Mouse (Mus musculus): Measurements from ENCODE around the gene Ankrd13b. TPM values are rescaled to one million over a fixed set of nuclear protein-coding genes. Genes with fewer than 3 reads are reported as not detected.

The Ankrd13b gene
- total RNA-seq, 4 experiments from 2014 or later, result 9.1 to 13.7 (median 11.7) TPM

GRCm38 (mm10) chr11:77508068-77509021, 18.9 kb upstream of the Ankrd13b start:
- peak; percentile 74 to 81 for DNase-seq (ENCODE audit: low spot score in 2 of 2)

- no peak for DNase-seq (ENCODE audit: low spot score in 2 of 2)
These were observed 17.9 kb upstream of the Ankrd13b start for GRCm38 (mm10) chr11:77507426-77507825.

GRCm38 (mm10) chr11:77506941-77507340, 17.5 kb upstream of the Ankrd13b start:
- no peak for DNase-seq (ENCODE audit: low spot score in 2 of 2)

GRCm38 (mm10) chr11:77506273-77506672, 16.8 kb upstream of the Ankrd13b start:
- DNase-seq (ENCODE audit: low spot score in 2 of 2), result no peak

- no peak for DNase-seq (ENCODE audit: low spot score in 2 of 2)
These were observed 16.0 kb upstream of the Ankrd13b start for GRCm38 (mm10) chr11:77505291-77505980.

GRCm38 (mm10) chr11:77504377-77504776, 14.9 kb upstream of the Ankrd13b start:
- DNase-seq (ENCODE audit: low spot score in 2 of 2), result no peak

GRCm38 (mm10) chr11:77503511-77503910, 14.0 kb upstream of the Ankrd13b start:
- DNase-seq (ENCODE audit: low spot score in 2 of 2), result no peak

GRCm38 (mm10) chr11:77502481-77502880, 13.0 kb upstream of the Ankrd13b start:
- no peak for DNase-seq (ENCODE audit: low spot score in 2 of 2)

- DNase-seq (ENCODE audit: low spot score in 2 of 2), result no peak
These were observed 12.5 kb upstream of the Ankrd13b start for GRCm38 (mm10) chr11:77501971-77502370.

- peak; percentile 72 to 80 for DNase-seq (ENCODE audit: low spot score in 2 of 2)
These were observed 11.9 kb upstream of the Ankrd13b start for GRCm38 (mm10) chr11:77501392-77501791.

GRCm38 (mm10) chr11:77500361-77501325, 11.2 kb upstream of the Ankrd13b start:
- no peak for DNase-seq (ENCODE audit: low spot score in 2 of 2)

GRCm38 (mm10) chr11:77499354-77499753, 9.9 kb upstream of the Ankrd13b start:
- no peak for DNase-seq (ENCODE audit: low spot score in 2 of 2)

GRCm38 (mm10) chr11:77498261-77499139, 9.0 kb upstream of the Ankrd13b start:
- DNase-seq (ENCODE audit: low spot score in 2 of 2), result no peak

- no peak for DNase-seq (ENCODE audit: low spot score in 2 of 2)
These were observed 8.4 kb upstream of the Ankrd13b start for GRCm38 (mm10) chr11:77497851-77498250.

- no peak for DNase-seq (ENCODE audit: low spot score in 2 of 2)
These were observed 7.9 kb upstream of the Ankrd13b start for GRCm38 (mm10) chr11:77497341-77497756.

- no peak for DNase-seq (ENCODE audit: low spot score in 2 of 2)
These were observed 6.0 kb upstream of the Ankrd13b start for GRCm38 (mm10) chr11:77495507-77495906.

GRCm38 (mm10) chr11:77494782-77495181, 5.3 kb upstream of the Ankrd13b start:
- no peak for DNase-seq (ENCODE audit: low spot score in 2 of 2)

- DNase-seq (ENCODE audit: low spot score in 2 of 2), result no peak
These were observed 4.8 kb upstream of the Ankrd13b start for GRCm38 (mm10) chr11:77494344-77494676.

- DNase-seq (ENCODE audit: low spot score in 2 of 2), result no peak
These were observed 4.2 kb upstream of the Ankrd13b start, which contains the start of gene Git1 for GRCm38 (mm10) chr11:77493512-77494343. TSS of gene Git1 (plus strand) at chr11:77493562.
